Mouse (Mus musculus) adrenal gland, postnatal 25 days (tissue): Measurements from ENCODE around the gene Gm5849. TPM values are rescaled to one million over a fixed set of nuclear protein-coding genes. Genes with fewer than 3 reads are reported as not detected.
"Not testable (repeated sequence)": the region's sequence is repeated elsewhere in the genome, so short reads cannot be mapped to it uniquely, and the experiment has no call there.

Experiments used
- DNase-seq: peaks from one replicate; pipeline ENCODE4 v3.0.0; 2021; ENCODE audit warnings: mixed read lengths
- long read RNA-seq: library from polyadenylated mRNA; stranded (forward); transcript quantifications from one replicate; pipeline ENCODE4 v2.0.0, GENCODE M21; 2021
- total RNA-seq: library from RNA; stranded (reverse); gene quantifications from 2 replicates; pipeline ENCODE4 v1.2.3, GENCODE M21; 2021

The Gm5849 gene
- total RNA-seq, result not detected in 2 replicates
- long read RNA-seq, result 0 reads

DNA sequence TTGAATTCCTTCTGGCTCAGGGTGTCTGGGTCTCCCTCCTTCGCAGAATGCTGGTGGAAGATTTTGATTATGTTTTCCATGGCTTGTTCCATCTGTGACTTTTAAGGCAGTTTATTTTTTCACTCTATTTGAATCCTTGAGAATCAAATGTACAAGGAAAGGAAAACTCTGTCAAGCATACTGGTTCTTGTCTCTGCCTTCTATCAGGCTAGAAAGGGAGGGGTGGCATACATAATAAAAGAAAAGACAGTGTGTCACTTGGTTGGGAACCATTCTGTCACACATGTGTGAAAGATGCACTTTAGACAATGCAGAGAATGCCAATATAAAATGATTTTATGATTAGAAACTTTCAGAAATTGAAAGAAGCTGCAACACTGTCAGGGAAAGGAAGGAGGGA, at the start of gene Gm5849:
Gene Gm5849, minus strand, starts transcription at position 101 of the 400 bp plus-strand sequence.
- DNase-seq, result not testable (repeated sequence)

DNA sequence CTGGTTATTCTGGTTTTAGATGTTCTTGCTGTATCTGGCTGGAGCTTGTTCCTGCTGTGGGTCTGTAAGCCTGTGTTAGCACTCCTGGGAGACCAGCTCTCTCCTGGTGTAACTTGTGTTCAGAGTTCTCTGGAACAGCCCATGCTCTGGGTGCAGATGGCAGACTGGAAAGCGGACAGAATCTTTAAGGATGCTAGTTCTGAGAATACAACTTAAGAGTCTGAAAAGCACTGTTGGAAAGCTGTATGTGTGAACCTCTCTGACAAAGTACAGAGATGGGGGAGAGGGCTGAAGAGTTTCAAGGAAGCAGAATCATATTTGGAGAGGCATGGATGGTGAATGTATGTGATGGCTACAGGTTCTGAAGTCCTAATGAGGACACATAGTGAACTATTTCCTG, 28.0 kb downstream of the Gm5849 start:
- DNase-seq, result no peak

DNA sequence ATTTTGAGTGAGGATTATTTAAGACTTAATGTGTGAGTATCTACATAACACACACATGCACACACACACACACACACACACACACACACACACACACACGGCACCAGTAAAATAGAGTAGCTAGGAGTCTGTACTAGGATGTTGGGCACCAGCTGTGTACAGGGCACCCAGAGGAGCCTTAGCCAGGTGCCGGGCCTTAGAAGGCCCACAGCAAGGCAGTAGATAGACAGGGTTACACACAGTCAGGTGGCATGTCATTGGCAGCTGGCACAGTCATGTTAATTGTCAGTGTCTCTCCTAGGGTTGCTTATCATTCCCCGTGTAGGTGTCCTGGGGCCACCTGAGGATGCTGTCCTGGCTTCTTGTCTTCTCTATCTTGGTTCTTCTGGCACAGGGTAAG, 51.1 kb downstream of the Gm5849 start, which contains the start of gene Pglyrp4:
Gene Pglyrp4, plus strand, starts transcription at position 301 of the 400 bp plus-strand sequence.
- DNase-seq, result no peak

Other genes starting within 250 kb of the Gm5849 start
- 48.4 and 52.1 TPM in 2 replicates for gene S100a16, start 240.6 kb downstream of the Gm5849 start, total RNA-seq
- gene S100a3, start 217.3 kb downstream of the Gm5849 start, total RNA-seq, result not detected in 2 replicates
- gene S100a2, start 187.6 kb downstream of the Gm5849 start, total RNA-seq, result not detected in 2 replicates
- not detected in 2 replicates for gene Gm42674, start 176.0 kb downstream of the Gm5849 start, total RNA-seq
- 7.3 and 11.2 TPM in 2 replicates for gene S100a4, start 174.1 kb downstream of the Gm5849 start, total RNA-seq
- not detected in 2 replicates for gene S100a5, start 169.4 kb downstream of the Gm5849 start, total RNA-seq
- gene S100a6, start 165.0 kb downstream of the Gm5849 start, total RNA-seq, result 14.2 and 31.3 TPM in 2 replicates
- 0.33 TPM in 1 of 2 replicates, not detected in the other for gene S100a7a, start 123.9 kb downstream of the Gm5849 start, total RNA-seq
- 0.76 TPM in 1 of 2 replicates, not detected in the other for gene S100a8, start 108.9 kb downstream of the Gm5849 start, total RNA-seq
- 0.91 TPM in 1 of 2 replicates, not detected in the other for gene S100a9, start 82.2 kb downstream of the Gm5849 start, total RNA-seq
- gene Pglyrp4, start 51.0 kb downstream of the Gm5849 start, total RNA-seq, result not detected in 2 replicates